Mouse (Mus musculus): ENCODE measurements at regions not wholly inside any gene's neighbourhood (a gene's known extent, or its start where the extent isn't known, plus 50 kb on each side); places are given as distances from the start of the nearest gene placed in this dataset.

- dilution Hi-C loops (cut with MboI; ENCODE audit: extremely low pct_ligation_motif_present, extremely low pct_unique_long_range_greater_than_20kb, low sequenced_read_pairs) (no loop called here), in situ Hi-C loops (cut with MboI; ENCODE audit: low pct_ligation_motif_present, low pct_unique_long_range_greater_than_20kb, low sequenced_read_pairs) (loop anchor here (25.0 kb wide), 1 partner anchor 722 kb away; no protein-coding TSS in a partner anchor)
- TF ChIP-seq RAD21 (IDR thresholded peaks at IDR 0.05; ENCODE audit: low read depth, low read length): no peak
- no peak for TF ChIP-seq CHD1 (IDR thresholded peaks at IDR 0.05; ENCODE audit: low read depth, low read length)
- TF ChIP-seq CTCF (conservative IDR thresholded peaks at IDR 0.05 in 1 of 2, IDR thresholded peaks at IDR 0.05 in 1 of 2; ENCODE audit: low read depth in 2 of 2, low read length in 2 of 2): no peak
- TF ChIP-seq MEF2A (IDR thresholded peaks at IDR 0.05; ENCODE audit: borderline replicate concordance, low read depth, low read length): no peak
- TF ChIP-seq ELF1 (IDR thresholded peaks at IDR 0.05; ENCODE audit: low read depth, low read length): no peak
- no peak for TF ChIP-seq ZNF384 (IDR thresholded peaks at IDR 0.05; ENCODE audit: low read depth, low read length)
- no peak for TF ChIP-seq NELFE (IDR thresholded peaks at IDR 0.05; ENCODE audit: low read depth, low read length)
- no peak for TF ChIP-seq HCFC1 (IDR thresholded peaks at IDR 0.05; ENCODE audit: low read depth, low read length)
- no peak for TF ChIP-seq ETS1 (conservative IDR thresholded peaks at IDR 0.05; ENCODE audit: low read depth, low read length)
- TF ChIP-seq BHLHE40 (IDR thresholded peaks at IDR 0.05; ENCODE audit: low read depth, low read length): no peak
- TF ChIP-seq MYC (IDR thresholded peaks at IDR 0.05; ENCODE audit: low read depth, low read length): no peak
- H3K9ac ChIP-seq (ENCODE audit: insufficient read depth, low read depth): no peak overlapping the region
- H3K79me2 ChIP-seq (replicated peaks; ENCODE audit: control insufficient read depth, extremely low read depth, insufficient read depth, poor library complexity, severe bottlenecking): no peaks in the 10 kb centered on the region
- H3K4me2 ChIP-seq (ENCODE audit: insufficient read depth, low read depth, poor library complexity, severe bottlenecking): no peak overlapping the region
- H3K4me3 ChIP-seq (replicated peaks in 1 of 3; ENCODE audit: low read depth in 2 of 3, low read length in 2 of 3, poor library complexity in 1 of 3): no peak overlapping the region
- H3K36me3 ChIP-seq (replicated peaks in 1 of 2; ENCODE audit: control insufficient read depth in 1 of 2, insufficient read depth in 1 of 2, low read length in 1 of 2): no peaks in the 10 kb centered on the region
- no peak overlapping the region for H3K27ac ChIP-seq (ENCODE audit: insufficient read depth, low read depth)
- no peaks in the 10 kb centered on the region for H3K9me3 ChIP-seq (replicated peaks; ENCODE audit: low read length)
- no peaks in the 10 kb centered on the region for H3K27me3 ChIP-seq (replicated peaks)
- no peak for DNase-seq (ENCODE audit: extremely low read depth)
- H3K4me1 ChIP-seq (ENCODE audit: control insufficient read depth in 1 of 2, insufficient read depth in 2 of 2): no peaks in the 10 kb centered on the region
Measured at GRCm38 (mm10) chr19:60134447-60135328, 91.8 kb downstream of the Fam204a start.

- in situ Hi-C loops (cut with MboI; ENCODE audit: low pct_ligation_motif_present, low pct_unique_long_range_greater_than_20kb, low sequenced_read_pairs): loop anchor here (25.0 kb wide), 1 partner anchor 717 kb away; no protein-coding TSS in a partner anchor
- Histone ChIP-seq H3K27me3 (replicated peaks) (no peaks in the 10 kb centered on the region), H3K27ac (ENCODE audit: insufficient read depth, low read depth) (no peak overlapping the region), H3K9me3 (replicated peaks; ENCODE audit: low read length) (no peaks in the 10 kb centered on the region), H3K79me2 (replicated peaks; ENCODE audit: control insufficient read depth, extremely low read depth, insufficient read depth, poor library complexity, severe bottlenecking) (no peaks in the 10 kb centered on the region), H3K9ac (ENCODE audit: insufficient read depth, low read depth) (no peak overlapping the region), H3K4me3 (replicated peaks in 1 of 3; ENCODE audit: low read depth in 2 of 3, low read length in 2 of 3, poor library complexity in 1 of 3) (no peak overlapping the region), H3K36me3 (replicated peaks in 1 of 2; ENCODE audit: control insufficient read depth in 1 of 2, insufficient read depth in 1 of 2, low read length in 1 of 2) (no peaks in the 10 kb centered on the region), H3K4me2 (ENCODE audit: insufficient read depth, low read depth, poor library complexity, severe bottlenecking) (no peak overlapping the region), H3K4me1 (ENCODE audit: control insufficient read depth in 1 of 2, insufficient read depth in 2 of 2) (no peaks in the 10 kb centered on the region)
- dilution Hi-C loops (cut with MboI; ENCODE audit: extremely low pct_ligation_motif_present, extremely low pct_unique_long_range_greater_than_20kb, low sequenced_read_pairs): no loop called here
- DNase-seq (ENCODE audit: extremely low read depth): no peak
- TF ChIP-seq ZKSCAN1 (IDR thresholded peaks at IDR 0.05; ENCODE audit: borderline replicate concordance, low read depth, low read length): no peak
- no peak for TF ChIP-seq MXI1 (IDR thresholded peaks at IDR 0.05; ENCODE audit: low read depth, low read length)
- no peak for TF ChIP-seq E2F4 (IDR thresholded peaks at IDR 0.05; ENCODE audit: insufficient replicate concordance, low read depth, low read length)
Measured at GRCm38 (mm10) chr19:60129635-60130034, 96.9 kb downstream of the Fam204a start.
